Mouse (Mus musculus) stomach, postnatal 0 days (tissue): ENCODE measurements at regions not wholly inside any gene's neighbourhood (a gene's known extent, or its start where the extent isn't known, plus 50 kb on each side); places are given as distances from the start of the nearest gene placed in this dataset.

Experiments used
- CTCF ChIP-seq: IDR thresholded peaks from 2 replicates; pipeline ENCODE4 v1.5.1; 2016; ENCODE audit warnings: antibody characterized with exemption, low read depth, mild to moderate bottlenecking, moderate library complexity
- EP300 ChIP-seq: optimal IDR thresholded peaks from 2 replicates; pipeline ENCODE3; 2016; ENCODE audit warnings: antibody characterized with exemption

DNA sequence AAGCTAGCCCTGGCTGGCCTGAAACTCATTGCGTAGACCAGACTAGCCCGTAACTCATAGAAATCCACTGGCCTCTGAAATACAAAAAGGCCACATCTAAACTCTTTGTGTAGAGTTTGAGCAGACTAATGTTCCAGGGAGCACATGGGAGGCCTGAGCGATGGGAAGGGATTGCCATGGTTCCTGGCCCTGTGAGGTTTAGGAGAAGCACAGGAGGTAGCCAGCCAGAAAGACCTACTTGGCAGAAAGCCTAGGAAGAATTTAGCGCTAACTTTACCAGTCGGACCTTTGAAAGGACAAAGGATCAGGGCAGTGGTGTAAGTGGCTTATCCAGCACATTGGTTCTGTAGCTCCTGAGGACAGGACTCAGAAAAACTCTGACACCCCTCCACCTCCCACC lies 407.6 kb downstream of the Bcor start:
- TF ChIP-seq CTCF (no peak), EP300 (no peak)
